Mouse (Mus musculus) layer of hippocampus, adult 9-10 months (tissue): ENCODE measurements around the gene Zfp827.

Experiments
- DNase-seq: peaks from one replicate; pipeline ENCODE4 v3.0.0; 2022; ENCODE audit warnings: low spot score

Zfp827 gene

GRCm38 (mm10) chr8:79159397-79159796 lies 131.2 kb downstream of the Zfp827 start:
- no peak for DNase-seq

GRCm38 (mm10) chr8:79160302-79160701 lies 132.1 kb downstream of the Zfp827 start:
- DNase-seq = no peak

- DNase-seq = no peak
Measured at GRCm38 (mm10) chr8:79161172-79161778, 133.0 kb downstream of the Zfp827 start.

- DNase-seq = no peak
Measured at GRCm38 (mm10) chr8:79162533-79163308, 134.5 kb downstream of the Zfp827 start.

- DNase-seq = no peak
Measured at GRCm38 (mm10) chr8:79164336-79164735, 136.1 kb downstream of the Zfp827 start.

GRCm38 (mm10) chr8:79165276-79165675 lies 137.0 kb downstream of the Zfp827 start:
- no peak for DNase-seq

- DNase-seq = no peak
Measured at GRCm38 (mm10) chr8:79173606-79174005, 145.4 kb downstream of the Zfp827 start.

GRCm38 (mm10) chr8:79175991-79176390 lies 147.8 kb downstream of the Zfp827 start:
- no peak for DNase-seq

- DNase-seq = no peak
Measured at GRCm38 (mm10) chr8:79179678-79180077, 151.4 kb downstream of the Zfp827 start.

GRCm38 (mm10) chr8:79185488-79185887 lies 157.3 kb downstream of the Zfp827 start:
- DNase-seq = no peak

- no peak for DNase-seq
Measured at GRCm38 (mm10) chr8:79190071-79190470, 161.8 kb downstream of the Zfp827 start.

GRCm38 (mm10) chr8:79196481-79196880 lies 168.2 kb downstream of the Zfp827 start:
- DNase-seq = no peak

GRCm38 (mm10) chr8:79198675-79199074 lies 170.4 kb downstream of the Zfp827 start:
- no peak for DNase-seq

GRCm38 (mm10) chr8:79201446-79202147 lies 173.4 kb downstream of the Zfp827 start:
- no peak for DNase-seq

GRCm38 (mm10) chr8:79206895-79207294 lies 178.7 kb downstream of the Zfp827 start:
- no peak for DNase-seq

- DNase-seq = no peak
Measured at GRCm38 (mm10) chr8:79208181-79208580, 179.9 kb downstream of the Zfp827 start.

- no peak for DNase-seq
Measured at GRCm38 (mm10) chr8:79208691-79209640, 180.7 kb downstream of the Zfp827 start.

GRCm38 (mm10) chr8:79209641-79210358 lies 181.6 kb downstream of the Zfp827 start:
- DNase-seq = no peak

- no peak for DNase-seq
Measured at GRCm38 (mm10) chr8:79211630-79212029, 183.4 kb downstream of the Zfp827 start.

GRCm38 (mm10) chr8:79222106-79222751 lies 194.0 kb downstream of the Zfp827 start:
- no peak for DNase-seq

- no peak for DNase-seq
Measured at GRCm38 (mm10) chr8:79222752-79223141, 194.5 kb downstream of the Zfp827 start.
